Mouse (Mus musculus) testis, adult 2 months (tissue): ENCODE data around the gene Tnr.

Experiments used
- CTCF ChIP-seq: fragments of 200-500 bp; IDR thresholded peaks from 2 replicates; pipeline ENCODE4 v1.5.1; 2012; ENCODE audit warnings: low read depth, mild to moderate bottlenecking, inconsistent platforms, low read length, moderate library complexity; ENCODE audit not compliant: control insufficient read depth, insufficient read depth, insufficient replicate concordance
- POLR2A ChIP-seq: fragments of 200-500 bp; IDR thresholded peaks from 2 replicates; pipeline ENCODE4 v1.6.1; 2012; ENCODE audit warnings: low read depth, mild to moderate bottlenecking, inconsistent platforms, low read length, moderate library complexity; ENCODE audit not compliant: control insufficient read depth

DNA sequence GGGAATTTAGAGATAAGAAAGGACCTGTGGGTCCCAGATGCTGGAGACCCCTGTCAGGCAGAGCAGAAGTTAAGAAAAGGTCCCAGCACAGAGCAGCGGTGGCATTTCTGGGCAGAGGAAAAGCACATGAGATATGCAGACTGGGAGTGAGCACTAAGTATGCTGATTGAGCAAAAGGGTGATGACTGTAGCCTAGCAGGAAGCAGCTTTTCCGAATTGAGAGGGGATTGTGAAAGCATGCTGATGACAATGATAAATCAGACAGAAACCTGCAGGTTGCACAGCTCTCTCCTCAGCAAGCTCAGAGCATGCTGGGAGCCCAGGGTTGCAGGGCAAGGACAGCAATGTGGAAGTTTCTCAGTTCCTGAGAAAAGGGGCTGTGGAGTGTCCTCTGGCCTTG lies 73.1 kb downstream of the Tnr start:
- no peak for TF ChIP-seq CTCF
- no peak for TF ChIP-seq POLR2A
